Mouse (Mus musculus) CD4-positive helper T cell, adult 2 months (primary cell): ENCODE results near the gene Sh3bp5.

Experiments used
- DNase-seq: peaks from one replicate; pipeline ENCODE4 v3.0.0-alpha.2; 2012; ENCODE audit warnings: low read depth, missing footprints, low spot score

Sh3bp5 gene

DNA sequence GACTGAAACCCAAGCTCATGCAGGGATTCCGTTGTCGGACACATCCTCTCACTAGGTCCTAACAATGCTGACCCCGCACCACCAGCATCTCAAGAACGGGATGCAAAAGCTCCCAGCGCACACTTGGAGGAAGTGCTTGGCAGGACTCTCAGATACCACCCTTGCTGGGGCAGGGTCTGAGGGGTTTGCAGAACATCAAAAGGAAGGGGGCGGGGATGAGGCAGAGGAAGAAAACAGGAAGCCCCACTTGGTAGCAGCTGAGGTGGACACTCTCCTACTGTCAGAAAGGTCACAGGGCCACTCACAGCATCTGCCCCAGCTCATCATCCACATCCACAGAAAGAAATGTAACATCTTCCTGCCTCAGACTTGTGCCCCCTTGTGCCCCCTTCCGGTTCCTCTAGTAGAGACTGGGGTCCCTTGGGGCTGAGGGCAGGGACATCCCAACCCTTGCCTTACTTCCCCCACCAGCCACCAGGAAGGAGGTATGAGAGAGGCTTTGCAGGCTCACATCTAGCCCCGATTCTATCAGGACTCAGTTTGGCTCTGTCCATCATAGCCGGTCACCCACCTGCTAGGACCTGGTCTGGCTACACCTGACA lies 25.7 kb downstream of the Sh3bp5 start:
- no peak for DNase-seq

GRCm38 (mm10) chr14:31408666-31409065 lies 27.2 kb downstream of the Sh3bp5 start:
- DNase-seq = no peak

DNA sequence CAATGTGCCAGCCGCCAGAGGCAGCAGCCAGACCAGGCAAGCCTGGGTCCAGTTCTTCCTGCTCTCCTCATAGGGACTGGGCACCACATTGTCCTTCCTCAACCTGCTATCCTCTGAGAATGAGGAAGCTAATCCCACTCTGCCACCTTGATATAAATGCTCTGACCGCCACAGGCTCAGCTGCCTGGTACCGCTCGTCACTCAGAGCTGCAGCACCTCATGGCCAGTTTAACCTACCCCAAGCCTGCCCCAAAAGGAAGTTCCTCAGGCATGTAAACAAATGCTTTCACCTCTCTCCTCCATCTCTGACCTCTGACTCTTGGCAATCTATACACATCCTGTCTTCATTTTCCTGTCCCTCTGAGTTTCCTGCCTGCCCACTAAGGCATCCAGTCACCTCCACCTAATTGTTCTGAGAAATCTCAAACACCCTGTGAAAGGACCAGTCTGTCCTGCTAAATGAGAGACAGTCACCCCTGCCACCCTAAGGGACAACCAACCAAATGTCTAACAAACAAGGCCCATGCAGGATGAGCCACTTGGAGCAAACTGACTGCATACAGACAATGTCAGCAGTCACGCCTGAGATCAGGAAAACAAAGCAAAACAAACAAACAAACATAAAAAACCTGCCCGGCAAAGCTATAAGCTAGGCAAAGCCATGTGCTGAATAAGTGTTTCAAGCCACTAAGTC lies 27.8 kb downstream of the Sh3bp5 start:
- no peak for DNase-seq

DNA sequence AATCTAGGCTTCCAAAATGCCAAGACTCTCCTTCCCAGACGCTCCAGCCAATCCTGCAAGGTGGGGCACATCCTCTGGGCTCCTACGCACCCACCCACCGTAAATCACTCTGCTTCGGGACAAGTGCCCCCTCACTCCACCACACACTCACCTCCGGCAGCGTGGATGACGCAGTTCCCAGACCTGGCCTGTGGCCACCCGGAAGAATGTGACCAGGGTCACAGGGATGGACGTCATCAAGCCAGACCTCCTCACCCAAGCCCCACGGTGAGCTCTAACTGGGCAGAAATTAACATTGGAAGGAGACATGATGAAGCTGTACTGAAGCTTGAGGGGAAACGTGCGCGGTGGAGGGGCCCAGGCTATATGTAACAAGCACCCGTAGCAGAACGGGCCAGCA lies 28.7 kb downstream of the Sh3bp5 start:
- DNase-seq = no peak

DNA sequence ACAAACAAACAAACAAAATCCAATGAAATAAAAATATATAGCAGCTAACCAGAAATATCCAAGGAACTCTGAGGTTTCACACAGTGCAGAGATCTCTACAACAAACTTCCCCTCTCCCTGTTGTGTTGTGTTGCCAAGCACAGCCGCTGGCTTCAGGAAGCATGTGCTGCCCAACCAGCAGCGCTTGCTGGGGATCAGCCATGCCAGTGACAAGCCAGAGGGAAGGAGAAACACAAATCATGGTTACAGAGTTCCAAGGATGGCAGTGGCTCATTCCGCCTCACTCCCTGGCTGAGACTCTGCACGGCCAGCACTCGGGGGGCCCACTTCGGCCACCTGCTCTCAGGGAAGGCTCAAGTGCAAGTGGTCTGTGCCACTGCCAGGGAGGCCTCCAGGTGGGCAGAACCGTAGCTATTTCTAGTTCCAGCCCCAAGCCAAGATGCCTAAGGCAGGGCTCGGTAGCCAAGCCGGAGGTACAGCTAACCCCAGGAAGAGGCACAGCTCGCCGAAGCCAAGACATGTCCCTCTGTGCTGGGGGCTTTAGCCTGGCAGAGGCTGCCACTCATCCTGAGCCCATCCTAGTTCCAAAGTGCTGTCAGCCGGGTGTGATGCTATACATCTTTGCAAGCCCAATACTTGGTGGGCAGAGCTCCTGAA lies 29.6 kb downstream of the Sh3bp5 start:
- no peak for DNase-seq

- DNase-seq = no peak
These were observed 30.2 kb downstream of the Sh3bp5 start for GRCm38 (mm10) chr14:31405652-31406051.

- no peak for DNase-seq
These were observed 31.2 kb downstream of the Sh3bp5 start for GRCm38 (mm10) chr14:31404663-31405062.

DNA sequence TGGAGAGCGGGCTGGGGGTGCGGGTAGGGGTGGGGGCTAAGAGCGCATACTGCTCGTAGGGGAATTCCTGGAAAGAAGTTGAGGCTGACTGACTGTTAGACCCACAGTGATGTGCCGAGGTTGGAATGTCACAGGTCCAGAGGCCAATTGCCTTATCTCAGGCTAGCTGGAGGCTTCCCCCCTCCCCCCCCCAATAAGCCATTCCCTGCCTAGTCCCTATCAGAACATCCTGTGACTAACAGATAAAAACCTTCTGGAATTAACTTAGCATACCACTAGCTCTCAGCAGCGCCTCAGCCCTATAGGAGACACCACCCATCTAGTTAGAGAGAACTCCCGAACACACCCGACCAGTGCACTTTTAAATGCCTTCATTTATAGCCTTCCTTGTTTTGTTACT lies 31.9 kb downstream of the Sh3bp5 start:
- DNase-seq = no peak

- no peak for DNase-seq
These were observed 32.3 kb downstream of the Sh3bp5 start for GRCm38 (mm10) chr14:31403556-31403955.

DNA sequence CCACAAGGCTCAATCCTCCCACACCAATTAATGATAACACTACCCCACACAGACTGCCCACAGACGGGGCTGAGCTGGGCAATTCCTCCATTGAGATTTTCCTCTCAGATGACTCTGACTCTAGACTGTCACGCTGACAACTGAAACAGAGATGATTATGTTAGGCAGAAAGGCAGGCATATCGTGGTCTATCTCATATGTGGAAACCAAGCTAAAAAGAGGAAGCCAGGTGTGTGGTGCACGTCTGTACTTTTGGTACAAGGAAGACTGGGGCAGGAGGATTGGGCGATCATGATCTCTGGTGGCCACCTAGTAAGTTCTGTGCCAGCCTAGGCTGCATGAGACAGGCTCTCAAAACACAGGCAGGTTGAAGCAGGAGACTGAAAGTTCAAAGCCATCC lies 33.2 kb downstream of the Sh3bp5 start:
- DNase-seq = no peak

- no peak for DNase-seq
These were observed 33.9 kb downstream of the Sh3bp5 start for GRCm38 (mm10) chr14:31401918-31402427.

GRCm38 (mm10) chr14:31400896-31401295 lies 35.0 kb downstream of the Sh3bp5 start:
- DNase-seq = peak; percentile 53

DNA sequence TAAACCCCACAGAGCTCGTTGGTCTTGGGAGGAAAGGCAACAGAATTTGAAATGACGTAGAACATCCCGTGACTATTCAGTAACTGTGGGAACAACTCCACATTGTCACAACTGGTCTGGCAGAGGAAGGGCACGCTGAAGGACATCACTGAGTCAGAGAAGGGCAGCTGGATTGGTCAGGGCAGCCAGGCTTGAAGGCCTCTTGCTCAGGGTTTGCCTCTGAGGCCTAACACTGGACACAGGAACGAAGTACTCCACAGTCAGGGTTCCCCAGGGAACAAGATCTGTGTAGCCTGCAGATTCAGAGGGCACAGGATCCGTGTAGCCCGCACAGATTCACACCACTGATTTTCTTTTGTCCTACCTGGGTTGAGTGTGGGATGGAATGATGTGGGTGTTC lies 35.6 kb downstream of the Sh3bp5 start:
- DNase-seq = no peak

GRCm38 (mm10) chr14:31399271-31399670 lies 36.6 kb downstream of the Sh3bp5 start:
- peak; percentile 91 for DNase-seq

GRCm38 (mm10) chr14:31398819-31399218 lies 37.1 kb downstream of the Sh3bp5 start:
- DNase-seq = peak; percentile 71

GRCm38 (mm10) chr14:31397791-31398595 lies 37.9 kb downstream of the Sh3bp5 start:
- DNase-seq = peak; percentile 57

GRCm38 (mm10) chr14:31397353-31397752 lies 38.5 kb downstream of the Sh3bp5 start:
- no peak for DNase-seq

GRCm38 (mm10) chr14:31396428-31396827 lies 39.5 kb downstream of the Sh3bp5 start:
- no peak for DNase-seq

- no peak for DNase-seq
These were observed 40.2 kb downstream of the Sh3bp5 start for GRCm38 (mm10) chr14:31395629-31396199.

DNA sequence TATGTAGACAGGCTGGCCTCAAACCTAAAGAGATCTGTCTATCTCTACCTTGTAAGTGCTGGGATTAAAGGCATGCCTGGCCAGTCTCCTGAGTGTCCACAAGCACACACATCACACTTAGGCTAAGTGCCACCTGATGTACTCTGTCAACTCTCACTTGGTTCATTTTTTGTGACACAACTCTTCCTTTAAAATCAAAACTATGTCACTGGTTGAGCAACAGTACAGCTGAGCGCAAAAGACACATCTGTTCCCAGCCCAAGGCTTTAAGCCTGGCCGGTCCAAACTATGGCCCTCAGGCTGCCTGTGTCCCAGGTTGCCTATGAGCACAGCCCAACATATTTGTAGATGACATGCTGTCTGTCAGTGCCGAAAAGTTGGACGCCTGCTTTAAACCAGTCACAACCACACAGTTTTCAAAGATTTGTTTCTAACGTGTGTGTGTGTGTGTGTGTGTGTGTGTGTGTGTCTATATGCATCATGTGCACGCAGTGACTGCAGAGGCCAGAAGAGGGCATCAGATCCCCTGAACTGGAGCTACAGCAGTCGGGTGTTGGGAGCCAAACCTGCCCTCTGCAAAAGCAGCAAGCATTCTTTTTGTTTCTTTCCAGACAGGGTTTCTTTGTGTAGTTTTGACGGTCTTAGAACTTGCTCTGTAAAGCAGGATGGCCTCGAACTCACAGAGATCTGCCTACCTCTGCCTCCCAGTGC lies 40.9 kb downstream of the Sh3bp5 start:
- no peak for DNase-seq
